Mouse (Mus musculus) left cerebral cortex, postnatal 10 days (tissue): Measurements from ENCODE around the gene Sema3e. TPM values are rescaled to one million over a fixed set of nuclear protein-coding genes. Genes with fewer than 3 reads are reported as not detected.

Experiments
- DNase-seq, 2 experiments: peaks; one replicate each; pipeline ENCODE4 v3.0.0; 2021 to 2022; ENCODE audit warnings: low spot score in 2 of 2, mixed read lengths in 1 of 2; ENCODE audit errors: extremely low spot score in 1 of 2
- intact Hi-C: fragments of 180-260 bp; cut with DNase I; formaldehyde crosslinking; loops from one replicate; pipeline ENCODE4 v1.15.1; 2025
- total RNA-seq, 2 experiments: library from RNA; stranded (reverse); gene quantifications; 2 replicates each; pipeline ENCODE4 v1.2.3; 2021

Gene Sema3e
- total RNA-seq = 10 to 100 TPM; 10.3 to 11.9 TPM

DNA sequence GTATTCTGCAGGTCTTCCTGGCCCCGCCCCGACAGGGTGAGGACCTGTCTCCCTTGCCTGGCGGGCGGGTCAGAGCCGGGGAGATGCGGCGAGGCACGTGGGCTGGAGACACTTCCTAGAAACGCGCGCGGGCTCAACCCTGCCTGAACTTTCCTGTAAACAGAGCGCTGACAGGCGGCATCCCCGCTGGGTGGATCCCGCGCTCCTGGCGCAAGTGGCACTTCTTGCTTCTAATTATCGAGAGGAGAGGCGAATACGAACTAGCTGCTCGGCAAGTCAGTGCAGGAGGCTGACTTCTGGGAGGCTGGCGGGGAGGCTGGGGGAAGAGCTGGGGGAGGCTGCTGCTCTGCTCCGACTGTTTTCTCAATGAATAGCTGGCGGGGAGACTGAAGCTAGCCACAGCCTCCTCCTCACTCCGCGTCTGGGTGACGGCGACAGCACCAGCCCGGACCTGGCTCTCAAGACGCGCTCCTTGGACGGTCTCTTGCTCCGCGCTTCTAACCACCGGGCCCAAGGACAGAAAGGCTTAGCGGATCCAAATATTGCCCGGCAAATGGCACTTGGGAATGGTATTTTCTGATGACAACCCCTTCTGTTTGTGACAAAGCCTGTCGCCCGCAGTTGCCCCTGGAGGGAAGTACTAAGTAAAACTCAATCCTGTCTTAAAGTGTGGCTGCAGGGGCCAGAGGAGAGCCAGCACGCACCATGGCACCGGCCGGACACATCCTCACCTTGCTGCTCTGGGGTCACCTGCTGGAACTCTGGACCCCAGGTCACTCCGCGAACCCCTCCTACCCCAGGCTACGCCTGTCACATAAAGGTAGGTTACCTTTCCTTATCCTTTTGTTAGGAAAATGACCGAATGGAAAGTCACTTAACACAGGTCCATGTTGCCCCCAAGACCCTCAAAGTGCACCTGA lies at the start of gene Sema3e:
Gene Sema3e, plus strand, starts transcription at position 72 of the 920 bp plus-strand sequence.
- intact Hi-C loops = no loop called here
- peak; percentile 10 to 43 for DNase-seq

DNA sequence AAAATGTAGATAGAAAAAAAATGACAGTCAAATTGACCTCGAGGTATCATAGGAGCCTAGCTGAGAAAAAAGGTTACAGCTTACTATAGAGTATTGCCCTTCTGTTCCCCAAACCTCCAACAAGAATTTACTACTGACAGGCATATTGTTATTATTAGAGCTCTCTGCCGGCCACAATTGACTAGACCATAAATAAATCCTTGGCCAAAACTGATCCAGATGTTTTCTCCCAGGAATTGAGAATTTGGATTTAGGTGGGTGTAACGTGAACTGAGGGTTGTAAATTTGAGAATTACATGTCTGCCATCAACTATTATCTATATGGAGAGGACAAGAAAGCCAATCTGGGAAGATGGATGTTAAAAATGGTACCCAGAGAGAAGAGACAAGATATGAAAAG lies 47.5 kb upstream of the Sema3e start:
- no peak for DNase-seq
- intact Hi-C loops = no loop called here

DNA sequence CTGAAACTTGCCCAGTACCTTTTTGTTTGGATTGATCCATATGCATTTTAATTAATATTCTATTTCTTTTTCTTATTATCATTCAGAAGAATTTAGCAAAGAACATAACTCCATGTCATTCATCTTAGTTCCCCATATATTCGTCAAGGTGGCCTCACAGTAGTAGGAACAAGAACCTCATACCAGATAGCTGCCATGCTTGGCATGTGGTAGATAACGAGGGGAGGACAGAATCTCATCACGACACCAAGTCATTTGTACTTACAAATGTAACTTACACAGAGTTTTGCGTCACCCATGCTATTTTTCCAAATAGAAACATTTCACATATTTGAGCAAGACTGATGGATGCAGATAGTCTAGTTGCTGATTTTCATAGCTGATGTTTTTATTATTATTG lies 45.9 kb upstream of the Sema3e start:
- intact Hi-C loops = no loop called here
- no peak for DNase-seq

DNA sequence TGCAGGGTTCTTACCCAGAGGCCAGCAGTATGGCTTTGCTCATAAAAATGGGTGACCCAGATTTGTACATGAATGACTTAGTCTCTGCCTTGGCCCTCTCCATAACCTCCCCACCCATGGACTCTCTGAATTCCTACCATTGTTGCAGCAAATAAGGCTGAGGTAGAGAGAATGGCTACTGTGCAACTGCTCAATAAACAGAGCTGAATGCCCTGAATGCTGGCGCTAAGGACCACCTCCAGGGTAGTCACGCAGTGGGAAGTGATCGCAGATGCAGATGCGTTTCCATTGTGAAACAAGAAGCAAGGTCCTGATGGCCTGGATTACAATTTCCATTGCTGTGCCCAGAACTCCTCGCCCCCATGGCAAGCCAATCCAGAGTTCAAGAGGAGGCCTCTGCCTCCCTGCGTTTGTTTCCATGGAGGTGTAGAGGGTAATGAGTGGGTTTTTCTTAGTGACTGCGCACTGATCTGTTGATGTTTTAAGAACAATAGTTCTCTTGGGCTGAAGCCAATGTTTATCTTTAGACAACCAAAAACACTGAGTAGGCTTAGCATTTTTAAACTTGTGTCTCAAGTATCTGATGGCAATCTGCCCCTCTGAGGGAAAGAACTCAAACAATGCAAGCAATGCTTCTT lies 42.5 kb upstream of the Sema3e start:
- DNase-seq = no peak
- intact Hi-C loops = no loop called here

DNA sequence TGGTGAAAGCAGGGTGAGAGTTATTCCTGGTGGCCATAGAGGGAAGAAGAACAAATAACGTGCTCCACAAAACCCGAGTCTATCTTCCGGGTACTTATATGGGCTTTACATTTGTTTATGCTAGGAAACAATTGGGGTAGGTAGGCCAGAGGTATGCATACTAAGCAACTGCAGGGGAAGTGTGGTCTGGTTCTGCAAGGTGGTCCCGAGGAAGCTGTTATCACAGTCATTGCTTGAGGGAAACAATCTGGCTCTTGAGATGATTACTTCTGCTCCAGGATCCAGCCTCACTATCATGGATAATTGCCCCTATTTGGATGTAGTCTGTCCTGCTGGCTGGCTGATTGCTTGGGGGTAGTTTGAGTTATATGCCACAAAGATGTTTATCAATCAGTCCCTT lies 41.5 kb upstream of the Sema3e start:
- intact Hi-C loops = no loop called here
- DNase-seq = no peak

DNA sequence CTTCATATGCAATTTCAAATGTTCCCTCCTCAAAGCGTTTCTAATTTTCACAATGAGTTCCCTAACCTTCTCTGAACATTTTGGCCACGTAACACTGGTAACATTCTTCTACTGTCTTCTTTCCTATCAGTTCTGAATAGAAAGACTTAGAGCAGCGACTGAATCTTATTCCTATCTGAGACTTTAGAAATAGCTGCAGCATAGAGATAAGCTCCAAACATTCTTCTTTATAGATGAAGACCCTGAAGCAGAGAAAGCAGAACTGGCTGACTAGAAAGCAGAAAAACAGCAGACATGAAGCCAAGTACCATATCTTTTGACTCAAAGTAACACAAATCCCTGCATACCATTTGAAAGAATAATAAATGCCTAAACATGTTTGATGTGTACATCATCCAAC lies 39.4 kb upstream of the Sema3e start:
- no peak for DNase-seq
- intact Hi-C loops = no loop called here

DNA sequence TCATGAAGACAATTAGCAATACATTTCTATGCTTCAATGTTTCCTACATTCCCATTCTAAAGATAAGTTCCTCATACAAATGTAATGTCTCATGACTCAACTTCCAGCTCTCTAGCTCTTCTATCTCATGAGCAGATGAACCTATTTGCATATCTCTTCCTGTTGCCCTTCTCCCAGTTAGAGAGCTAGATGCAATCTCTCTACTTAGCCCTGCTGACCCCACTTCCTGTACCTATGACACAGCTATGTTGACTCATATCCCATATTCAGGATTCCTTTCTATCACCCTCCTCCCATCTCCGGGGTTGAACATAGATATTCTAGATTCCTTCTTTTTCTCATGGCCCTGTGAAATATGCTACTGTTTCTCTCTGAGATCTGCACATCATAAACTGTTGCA lies 38.0 kb upstream of the Sema3e start:
- intact Hi-C loops = no loop called here
- DNase-seq = no peak

DNA sequence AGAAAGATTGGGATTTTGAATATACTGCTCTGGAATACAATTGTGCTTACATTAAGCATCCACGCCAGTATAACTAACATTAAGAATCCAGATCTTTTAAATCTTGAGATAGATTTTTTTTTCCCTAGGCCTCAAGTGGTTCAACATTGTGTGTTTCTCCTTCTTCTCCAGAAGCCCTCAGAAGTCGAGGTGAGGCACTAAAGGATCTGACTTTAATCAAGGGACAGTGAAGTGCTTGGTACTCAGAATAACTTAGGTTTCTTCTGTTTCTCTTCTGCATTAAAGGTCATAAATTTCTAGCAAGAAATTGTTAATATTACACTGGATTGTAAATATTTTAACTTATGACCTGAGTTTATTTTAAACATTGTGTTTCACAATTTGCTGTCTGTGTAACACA lies 37.1 kb upstream of the Sema3e start:
- intact Hi-C loops = no loop called here
- no peak for DNase-seq

DNA sequence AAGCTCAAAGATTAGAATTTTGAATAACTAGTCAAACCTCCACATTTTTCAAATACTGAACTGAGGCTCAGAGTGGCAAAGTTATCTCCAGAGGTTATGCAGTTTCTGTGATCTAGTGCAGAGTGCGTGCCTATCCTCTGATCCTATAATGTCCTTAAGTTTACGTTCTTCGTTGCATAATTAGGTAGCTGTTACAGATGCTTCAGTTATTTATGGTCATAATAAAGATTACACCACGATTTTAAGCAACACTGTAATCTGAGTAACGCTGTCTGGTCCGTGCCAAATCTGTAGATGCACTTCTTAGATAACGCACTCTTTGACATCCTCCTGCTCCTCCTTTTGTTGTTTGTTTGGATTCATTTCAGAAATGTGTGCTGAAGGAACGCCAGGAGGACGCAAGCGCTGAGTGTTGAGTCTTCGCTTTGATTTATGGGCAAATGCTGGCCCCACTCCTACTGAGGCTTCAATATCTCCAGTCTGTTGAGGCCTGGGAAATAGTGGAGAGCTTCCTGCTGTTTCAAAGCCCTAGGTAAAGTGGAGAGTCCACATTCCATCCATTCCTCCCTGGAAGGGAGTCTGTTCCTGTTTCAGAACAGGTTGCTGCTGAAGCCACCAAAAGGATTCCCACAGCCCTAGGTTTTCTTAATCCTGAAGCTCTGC lies 32.2 kb upstream of the Sema3e start:
- intact Hi-C loops = no loop called here
- DNase-seq = no peak

DNA sequence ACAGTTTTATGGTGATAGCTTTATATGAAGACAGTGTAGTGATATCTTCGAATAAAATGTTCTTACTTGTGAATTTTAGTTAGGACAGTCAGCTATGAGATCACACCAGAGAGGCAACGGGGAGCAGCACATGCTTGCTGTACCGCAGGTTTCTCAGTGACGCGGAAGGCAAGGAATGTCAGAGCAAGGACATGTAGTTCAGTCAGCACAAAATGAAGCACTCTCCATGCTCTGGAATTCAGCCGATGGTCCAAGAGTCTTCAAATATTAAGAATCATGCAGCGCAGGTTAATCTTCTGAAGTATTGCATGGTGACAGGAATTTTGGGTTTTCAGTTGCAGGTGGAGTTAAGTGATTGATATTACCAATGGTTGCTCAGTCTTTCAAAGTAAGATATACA lies 3.3 kb downstream of the Sema3e start:
- no peak for DNase-seq
- intact Hi-C loops = no loop called here

DNA sequence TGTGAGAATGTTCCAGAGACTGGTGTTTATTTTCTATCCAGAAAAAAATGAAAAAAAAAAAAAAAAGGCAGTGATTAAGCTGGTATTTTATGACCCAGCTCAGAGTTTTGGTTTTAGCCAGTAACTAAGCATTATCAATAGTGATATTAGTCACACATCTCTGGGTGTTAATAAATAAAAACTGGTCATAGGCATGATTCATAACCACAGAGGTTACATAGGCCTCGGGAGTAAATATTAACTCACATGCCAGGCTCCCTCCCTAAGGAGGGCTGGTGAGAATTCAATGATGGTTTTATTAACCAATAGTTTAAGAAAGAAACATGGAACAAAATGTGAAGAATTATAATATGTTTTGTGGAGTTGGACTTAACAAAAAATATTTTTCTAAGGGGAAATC lies 5.7 kb downstream of the Sema3e start:
- intact Hi-C loops = loop anchor here (10.0 kb wide), 1 partner anchor 184 kb away; no protein-coding TSS in a partner anchor
- no peak for DNase-seq

DNA sequence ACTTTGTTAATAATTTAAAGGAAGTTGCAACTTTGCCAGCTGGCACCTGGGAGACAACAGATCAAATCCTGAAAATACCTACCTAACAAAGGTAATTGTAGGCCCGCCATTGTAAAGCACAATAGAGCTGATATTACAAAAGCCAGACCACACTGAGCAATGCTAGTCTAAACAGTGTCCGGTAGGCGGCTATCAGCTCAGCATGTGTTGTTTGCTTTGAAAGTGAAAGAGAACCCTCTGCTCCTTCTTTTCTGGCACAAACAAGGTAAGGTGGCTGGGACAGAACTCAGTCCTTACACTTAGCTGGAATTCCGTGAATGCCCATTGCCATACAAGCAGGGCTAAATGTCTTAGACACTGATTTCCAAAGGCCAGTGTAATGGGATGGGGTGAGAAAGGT lies 7.0 kb downstream of the Sema3e start:
- DNase-seq = no peak
- intact Hi-C loops = loop anchor here (10.0 kb wide), 1 partner anchor 183 kb away; no protein-coding TSS in a partner anchor

DNA sequence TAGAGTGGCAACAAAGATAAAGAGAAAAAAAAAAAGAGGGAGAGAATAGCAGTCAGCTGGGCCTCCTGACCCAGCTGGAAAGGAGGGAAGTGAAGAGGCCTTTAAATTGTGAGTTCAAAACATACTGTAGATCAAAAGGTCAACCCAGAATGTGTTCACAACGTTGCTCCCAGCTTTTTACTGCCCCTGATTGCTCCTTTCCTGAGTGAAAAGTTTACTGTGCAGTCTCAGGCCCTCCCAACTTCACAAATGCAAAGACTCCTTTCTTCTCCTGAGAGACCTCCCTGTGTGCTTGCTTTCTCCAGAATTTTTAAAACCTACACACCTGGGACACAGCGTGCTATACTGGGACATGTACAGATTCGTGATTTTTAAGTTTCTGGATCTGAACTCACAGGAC lies 8.2 kb downstream of the Sema3e start:
- DNase-seq = no peak
- intact Hi-C loops = loop anchor here (10.0 kb wide), 1 partner anchor 181 kb away; no protein-coding TSS in a partner anchor

DNA sequence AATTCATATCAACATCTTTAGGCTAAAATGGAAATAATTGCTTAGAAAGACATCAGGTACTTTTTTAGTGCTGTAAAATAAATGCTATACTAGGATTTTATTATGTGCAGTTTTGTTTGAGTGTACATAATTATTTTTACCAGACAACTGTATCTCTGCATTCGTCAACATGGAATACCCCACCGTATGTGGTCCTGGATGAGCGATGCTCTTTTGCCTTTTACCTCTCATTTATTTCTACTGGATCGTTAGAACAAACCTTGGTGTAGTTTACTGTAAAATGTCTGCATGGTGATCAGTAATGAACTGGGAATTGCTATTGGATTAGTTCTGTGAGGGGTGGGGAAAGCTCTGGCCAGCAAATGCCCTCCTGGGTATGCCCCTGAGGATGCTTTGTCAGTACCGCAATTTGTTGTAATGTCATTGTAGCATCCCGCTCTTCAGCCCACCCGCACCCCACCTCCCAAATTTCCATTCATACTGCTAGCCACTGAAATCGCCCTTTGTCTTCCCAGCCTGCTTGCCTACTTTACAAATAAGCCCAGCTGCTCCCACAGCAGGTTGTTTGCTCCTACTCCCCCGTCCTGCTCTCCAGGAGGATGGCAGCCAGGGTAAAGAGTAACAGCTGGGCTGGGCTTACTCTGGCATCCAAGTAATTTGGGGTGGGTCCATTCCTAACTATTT lies 13.9 kb downstream of the Sema3e start:
- no peak for DNase-seq
- intact Hi-C loops = loop anchor here (10.0 kb wide), 1 partner anchor 176 kb away; no protein-coding TSS in a partner anchor

DNA sequence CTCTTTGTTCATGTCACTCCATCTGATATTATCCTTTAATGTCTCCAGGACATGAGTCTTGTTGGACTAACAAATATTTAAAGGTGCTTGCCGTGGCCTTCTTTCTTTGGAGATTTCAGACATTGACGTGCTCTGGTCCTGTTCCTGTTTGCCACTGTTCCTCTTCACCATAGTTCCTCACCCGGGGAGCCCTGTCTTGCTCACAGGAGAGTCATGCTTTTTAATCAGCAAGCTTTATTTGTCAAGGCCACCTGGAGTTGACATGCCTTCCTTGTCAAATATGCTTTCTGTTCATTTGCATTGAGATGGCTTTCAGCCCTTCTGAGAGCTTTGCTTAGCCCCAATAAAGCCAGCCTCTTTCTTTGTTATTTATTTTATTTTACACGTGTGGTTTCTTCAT lies 15.1 kb downstream of the Sema3e start:
- no peak for DNase-seq

DNA sequence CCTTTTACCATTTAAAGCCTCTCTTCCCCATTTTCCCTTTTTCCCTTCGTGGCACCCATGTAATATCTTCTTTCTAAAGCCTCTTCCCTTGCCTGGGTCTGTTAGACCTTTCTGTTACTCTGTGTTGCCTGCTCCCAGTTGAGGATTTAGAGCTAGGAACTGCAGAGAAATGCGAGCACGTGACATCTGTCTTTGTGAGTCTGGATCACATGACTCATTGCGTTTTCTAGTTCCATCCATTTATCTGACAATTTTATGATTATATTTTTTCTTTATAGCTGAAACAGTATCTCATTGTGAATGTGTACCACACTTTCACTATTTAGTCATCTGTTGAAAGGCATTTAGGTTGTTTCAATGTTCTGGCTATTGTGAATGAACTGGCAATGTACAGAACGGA lies 18.0 kb downstream of the Sema3e start:
- intact Hi-C loops = no loop called here
- DNase-seq = no peak

More for the DNA sequence above, 15.1 kb downstream of the Sema3e start:
- intact Hi-C loops = no loop called here

DNA sequence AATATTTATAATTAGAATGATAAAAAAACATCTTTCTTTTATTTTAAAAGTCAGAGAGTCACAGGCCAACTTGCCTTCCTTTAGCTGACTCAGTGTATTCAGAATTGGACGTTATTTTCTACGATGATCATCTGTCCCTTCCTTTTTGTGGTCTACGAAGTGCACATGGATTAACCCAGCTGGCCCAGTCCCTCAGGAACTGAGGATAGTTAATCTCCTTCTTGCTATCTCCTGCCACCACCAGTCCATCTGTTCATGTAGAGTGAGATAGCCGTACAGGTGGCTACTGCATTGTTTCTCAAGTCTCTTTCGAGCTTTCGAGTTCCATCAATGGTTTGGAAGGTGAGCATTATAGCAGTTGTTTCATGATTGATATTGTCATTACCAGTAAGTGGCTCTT lies 18.9 kb downstream of the Sema3e start:
- intact Hi-C loops = no loop called here
- DNase-seq = no peak

DNA sequence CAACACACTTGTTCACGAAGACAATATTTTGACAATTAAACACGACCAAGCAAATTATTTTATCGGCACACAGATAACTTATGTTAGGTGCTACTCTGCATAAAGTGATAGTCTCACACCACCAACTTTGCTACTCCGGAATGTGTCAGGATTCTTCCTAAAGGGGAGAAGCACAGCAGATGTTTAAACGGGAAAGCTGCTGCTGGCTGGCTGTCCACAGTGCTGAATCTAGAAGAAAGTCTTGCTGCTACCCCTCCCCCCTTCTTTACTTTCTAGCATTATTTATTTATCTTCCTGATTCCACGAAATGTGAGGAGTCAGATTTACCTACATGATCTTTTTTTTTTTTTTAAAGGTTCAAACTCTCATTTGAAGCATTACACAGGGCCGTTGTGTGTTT lies 23.6 kb downstream of the Sema3e start:
- intact Hi-C loops = no loop called here
- DNase-seq = no peak

DNA sequence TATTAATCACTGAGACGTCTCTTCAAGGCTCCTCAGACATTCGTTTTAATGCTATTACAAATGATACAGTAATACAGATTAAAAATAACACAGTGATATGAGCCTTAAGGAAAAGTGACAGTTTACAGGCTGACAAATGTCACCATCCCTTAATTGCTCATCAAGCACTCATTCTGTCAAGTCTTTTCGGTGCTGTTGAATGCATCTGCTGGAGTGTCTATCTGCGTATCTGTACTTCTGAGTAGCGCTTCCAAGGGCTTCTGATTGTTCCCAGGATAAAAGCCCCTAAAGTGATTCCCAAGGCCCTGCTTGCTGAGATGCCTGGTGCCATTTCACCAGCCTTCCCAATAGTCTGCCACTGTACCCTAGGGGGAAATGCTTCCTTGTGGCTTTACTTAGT lies 29.4 kb downstream of the Sema3e start:
- intact Hi-C loops = no loop called here
- DNase-seq = no peak
